Mouse (Mus musculus) lung, adult 2 months (tissue): Measurements from ENCODE around the gene Fkbp7.

Experiments used
- CTCF ChIP-seq: fragments of 200-500 bp; IDR thresholded peaks from 2 replicates; pipeline ENCODE4 v1.5.1; 2011; ENCODE audit warnings: mild to moderate bottlenecking, low read length, control low read depth; ENCODE audit not compliant: insufficient read depth
- POLR2A ChIP-seq: fragments of 200-500 bp; IDR thresholded peaks from 2 replicates; pipeline ENCODE4 v1.6.1; 2011; ENCODE audit warnings: low read depth, mild to moderate bottlenecking, control low read depth, low read length, borderline replicate concordance; ENCODE audit errors: extremely low read depth

- TF ChIP-seq POLR2A = no peak
- TF ChIP-seq CTCF = no peak
These were observed 1.3 kb downstream of the Fkbp7 start for GRCm38 (mm10) chr2:76671641-76672040.
